Mouse (Mus musculus): Measurements from ENCODE around the gene Ap4m1. TPM values are rescaled to one million over a fixed set of nuclear protein-coding genes. Genes with fewer than 3 reads are reported as not detected.

Gene Ap4m1
- 1 to 10 TPM; 6.4 to 7.9 TPM for total RNA-seq (2021)
- long read RNA-seq, experiment 1, partial matches to known transcripts = 1 of 7 reads
- long read RNA-seq, experiment 1, other reads (novel, unspliced or antisense) = 2 of 7 reads
- long read RNA-seq, experiment 2, partial matches to known transcripts = 0 of 5 reads
- long read RNA-seq, experiment 2, other reads (novel, unspliced or antisense) = 4 of 5 reads

GRCm38 (mm10) chr5:138171695-138172491, at the start of gene Ap4m1, which contains the start of gene Mcm7:
Gene Ap4m1 (plus strand): TSS chr5:138172002.
Gene Mcm7 (minus strand): TSS chr5:138172422.
- peak; percentile 99 to 100 for DNase-seq

GRCm38 (mm10) chr5:138132425-138133064, 39.3 kb upstream of the Ap4m1 start:
- DNase-seq = no peak

- DNase-seq = no peak
Measured at GRCm38 (mm10) chr5:138137257-138137656, 34.5 kb upstream of the Ap4m1 start.

- peak; percentile 9 to 47 for DNase-seq
Measured at GRCm38 (mm10) chr5:138137935-138138549, 33.8 kb upstream of the Ap4m1 start.

- no peak for DNase-seq
Measured at GRCm38 (mm10) chr5:138138585-138138984, 33.2 kb upstream of the Ap4m1 start.

GRCm38 (mm10) chr5:138154390-138154789, 17.4 kb upstream of the Ap4m1 start:
- DNase-seq = no peak

GRCm38 (mm10) chr5:138155443-138155976, 16.3 kb upstream of the Ap4m1 start, which contains the start of gene Zfp113:
Gene Zfp113 (minus strand): TSS chr5:138155744.
- DNase-seq = peak; percentile 92 to 95

GRCm38 (mm10) chr5:138160224-138160762, 11.5 kb upstream of the Ap4m1 start:
- no peak for DNase-seq

- peak; percentile 96 to 98 for DNase-seq
Measured at GRCm38 (mm10) chr5:138160842-138161665, 10.7 kb upstream of the Ap4m1 start, which contains the start of gene Cops6. Gene Cops6 (plus strand): TSS chr5:138161071.

GRCm38 (mm10) chr5:138163046-138163445, 8.8 kb upstream of the Ap4m1 start:
- no peak for DNase-seq

- no peak for DNase-seq
Measured at GRCm38 (mm10) chr5:138163610-138164009, 8.2 kb upstream of the Ap4m1 start.

- DNase-seq = no peak
Measured at GRCm38 (mm10) chr5:138165594-138165993, 6.2 kb upstream of the Ap4m1 start.

- DNase-seq = peak; percentile 97 to 98
Measured at GRCm38 (mm10) chr5:138170936-138171561, 753 bp upstream of the Ap4m1 start.

- DNase-seq = no peak
Measured at GRCm38 (mm10) chr5:138173217-138173616, 1.4 kb downstream of the Ap4m1 start.

- DNase-seq = peak; percentile 90 to 93
Measured at GRCm38 (mm10) chr5:138186950-138187638, 15.3 kb downstream of the Ap4m1 start, which contains the start of the genes Taf6 and Cnpy4. Gene Taf6 (minus strand): TSS chr5:138187451. Gene Cnpy4 (plus strand): TSS chr5:138187485.

GRCm38 (mm10) chr5:138187661-138188306, 16.0 kb downstream of the Ap4m1 start:
- peak; percentile 87 to 89 for DNase-seq

- peak; percentile 90 to 94 for DNase-seq
Measured at GRCm38 (mm10) chr5:138193771-138194727, 22.2 kb downstream of the Ap4m1 start, which contains the start of gene Mblac1. Gene Mblac1 (plus strand): TSS chr5:138194314.

All from heart, adult 18-20 months (tissue).